Mouse (Mus musculus): Measurements from ENCODE around the gene Nectin2. TPM values are rescaled to one million over a fixed set of nuclear protein-coding genes. Genes with fewer than 3 reads are reported as not detected.

Gene Nectin2
- polyA plus RNA-seq, 1 experiment: 4.7 TPM

GRCm38 (mm10) chr7:19714836-19715235, 35.4 kb downstream of the Nectin2 start:
- Histone ChIP-seq H3K4me1 (ENCODE audit: control insufficient read depth, insufficient read depth, low read length) (peaks cover 1% of the 10 kb centered on the region), H3K4me3 (replicated peaks; ENCODE audit: control insufficient read depth, low read depth, low read length) (peak overlapping the region; percentile 82), H3K27ac (ENCODE audit: control insufficient read depth, insufficient read depth, low read depth, low read length, poor library complexity) (peak overlapping the region; percentile 21)
- no peak for TF ChIP-seq POLR2A (IDR thresholded peaks at IDR 0.05; ENCODE audit: borderline replicate concordance, control insufficient read depth, low read depth, low read length)
- no peak for TF ChIP-seq CTCF (IDR thresholded peaks at IDR 0.05; ENCODE audit: control insufficient read depth, insufficient read depth, low read length)
- WGBS: under 1% methylated on average over 39 of the region's 39 CpGs

GRCm38 (mm10) chr7:19713598-19713997, 36.7 kb downstream of the Nectin2 start:
- H3K4me1 ChIP-seq (ENCODE audit: control insufficient read depth, insufficient read depth, low read length): peaks cover 6% of the 10 kb centered on the region

GRCm38 (mm10) chr7:19713196-19713595, 37.1 kb downstream of the Nectin2 start:
- WGBS: 39% methylated on average over 4 of the region's 4 CpGs
- TF ChIP-seq POLR2A (IDR thresholded peaks at IDR 0.05; ENCODE audit: borderline replicate concordance, control insufficient read depth, low read depth, low read length): no peak
- peak; percentile 49 for TF ChIP-seq CTCF (IDR thresholded peaks at IDR 0.05; ENCODE audit: control insufficient read depth, insufficient read depth, low read length)
- no peak overlapping the region for H3K4me3 ChIP-seq (replicated peaks; ENCODE audit: control insufficient read depth, low read depth, low read length)
- H3K4me1 ChIP-seq (ENCODE audit: control insufficient read depth, insufficient read depth, low read length): peaks cover 6% of the 10 kb centered on the region
- no peak overlapping the region for H3K27ac ChIP-seq (ENCODE audit: control insufficient read depth, insufficient read depth, low read depth, low read length, poor library complexity)

More at GRCm38 (mm10) chr7:19713598-19713997, 36.7 kb downstream of the Nectin2 start:
- Histone ChIP-seq H3K27ac (ENCODE audit: control insufficient read depth, insufficient read depth, low read depth, low read length, poor library complexity) (no peak overlapping the region), H3K4me3 (replicated peaks; ENCODE audit: control insufficient read depth, low read depth, low read length) (no peak overlapping the region)
- WGBS: 80% methylated on average over 9 of the region's 9 CpGs
- no peak for TF ChIP-seq CTCF (IDR thresholded peaks at IDR 0.05; ENCODE audit: control insufficient read depth, insufficient read depth, low read length)
- TF ChIP-seq POLR2A (IDR thresholded peaks at IDR 0.05; ENCODE audit: borderline replicate concordance, control insufficient read depth, low read depth, low read length): no peak

GRCm38 (mm10) chr7:19712414-19712813, 37.9 kb downstream of the Nectin2 start:
- H3K4me1 ChIP-seq (ENCODE audit: control insufficient read depth, insufficient read depth, low read length): peaks cover 6% of the 10 kb centered on the region
- WGBS: 64% methylated on average over 4 of the region's 4 CpGs
- no peak overlapping the region for H3K4me3 ChIP-seq (replicated peaks; ENCODE audit: control insufficient read depth, low read depth, low read length)
- TF ChIP-seq POLR2A (IDR thresholded peaks at IDR 0.05; ENCODE audit: borderline replicate concordance, control insufficient read depth, low read depth, low read length) (no peak), CTCF (IDR thresholded peaks at IDR 0.05; ENCODE audit: control insufficient read depth, insufficient read depth, low read length) (no peak)
- no peak overlapping the region for H3K27ac ChIP-seq (ENCODE audit: control insufficient read depth, insufficient read depth, low read depth, low read length, poor library complexity)

GRCm38 (mm10) chr7:19710650-19711049, 39.6 kb downstream of the Nectin2 start:
- no peak overlapping the region for H3K4me3 ChIP-seq (replicated peaks; ENCODE audit: control insufficient read depth, low read depth, low read length)
- 88% methylated on average over 10 of the region's 10 CpGs for WGBS
- TF ChIP-seq POLR2A (IDR thresholded peaks at IDR 0.05; ENCODE audit: borderline replicate concordance, control insufficient read depth, low read depth, low read length) (no peak; the same call in 1 of the 2 replicates), CTCF (IDR thresholded peaks at IDR 0.05; ENCODE audit: control insufficient read depth, insufficient read depth, low read length) (no peak)
- peaks cover 6% of the 10 kb centered on the region for H3K4me1 ChIP-seq (ENCODE audit: control insufficient read depth, insufficient read depth, low read length)
- no peak overlapping the region for H3K27ac ChIP-seq (ENCODE audit: control insufficient read depth, insufficient read depth, low read depth, low read length, poor library complexity)

- peaks cover 9% of the 10 kb centered on the region for H3K4me1 ChIP-seq (ENCODE audit: control insufficient read depth, insufficient read depth, low read length)
- no peak overlapping the region for H3K4me3 ChIP-seq (replicated peaks; ENCODE audit: control insufficient read depth, low read depth, low read length)
- no peak for TF ChIP-seq CTCF (IDR thresholded peaks at IDR 0.05; ENCODE audit: control insufficient read depth, insufficient read depth, low read length)
- no peak for TF ChIP-seq POLR2A (IDR thresholded peaks at IDR 0.05; ENCODE audit: borderline replicate concordance, control insufficient read depth, low read depth, low read length)
- no peak overlapping the region for H3K27ac ChIP-seq (ENCODE audit: control insufficient read depth, insufficient read depth, low read depth, low read length, poor library complexity)
- 89% methylated on average over 7 of the region's 7 CpGs for WGBS
These were observed 45.0 kb downstream of the Nectin2 start for GRCm38 (mm10) chr7:19705271-19705670.

GRCm38 (mm10) chr7:19704475-19704874, 45.8 kb downstream of the Nectin2 start:
- Histone ChIP-seq H3K4me1 (ENCODE audit: control insufficient read depth, insufficient read depth, low read length) (peaks cover 8% of the 10 kb centered on the region), H3K27ac (ENCODE audit: control insufficient read depth, insufficient read depth, low read depth, low read length, poor library complexity) (no peak overlapping the region), H3K4me3 (replicated peaks; ENCODE audit: control insufficient read depth, low read depth, low read length) (no peak overlapping the region)
- no peak for TF ChIP-seq CTCF (IDR thresholded peaks at IDR 0.05; ENCODE audit: control insufficient read depth, insufficient read depth, low read length)
- TF ChIP-seq POLR2A (IDR thresholded peaks at IDR 0.05; ENCODE audit: borderline replicate concordance, control insufficient read depth, low read depth, low read length): no peak
- WGBS: 88% methylated on average over 4 of the region's 4 CpGs

GRCm38 (mm10) chr7:19702859-19703555, 47.3 kb downstream of the Nectin2 start:
- WGBS: 93% methylated on average over 16 of the region's 16 CpGs
- no peak overlapping the region for H3K27ac ChIP-seq (ENCODE audit: control insufficient read depth, insufficient read depth, low read depth, low read length, poor library complexity)
- TF ChIP-seq POLR2A (IDR thresholded peaks at IDR 0.05; ENCODE audit: borderline replicate concordance, control insufficient read depth, low read depth, low read length) (no peak), CTCF (IDR thresholded peaks at IDR 0.05; ENCODE audit: control insufficient read depth, insufficient read depth, low read length) (no peak)
- no peak overlapping the region for H3K4me3 ChIP-seq (replicated peaks; ENCODE audit: control insufficient read depth, low read depth, low read length)
- H3K4me1 ChIP-seq (ENCODE audit: control insufficient read depth, insufficient read depth, low read length): peaks cover 7% of the 10 kb centered on the region
